Mouse (Mus musculus) megakaryocyte, adult 5-6 weeks (primary cell): ENCODE results near the gene Ciapin1. TPM values are rescaled to one million over a fixed set of nuclear protein-coding genes. Genes with fewer than 3 reads are reported as not detected.
A peak's percentile ranks its signal among the peaks of the same experiment; 100 is the strongest.

Experiments
- ATAC-seq: 2 replicates; pipeline ENCODE4 v1.8.0; 2016; ENCODE audit warnings: mild to moderate bottlenecking, inconsistent platforms; ENCODE audit not compliant: poor library complexity, severe bottlenecking
- total RNA-seq, 2 experiments: library from RNA; stranded (forward) in 1 of 2; stranded (reverse) in 1 of 2; fragments of 153-499, 151-499 nt in 1 of 2; fragments of 221-1000, 200-1000 nt in 1 of 2; gene quantifications; 2 replicates each; pipeline versions ENCODE4 v1.2.3 to v1.2.4; 2015 to 2017

Ciapin1 gene
- total RNA-seq (2015) (13.0 and 28.9 TPM in 2 replicates), total RNA-seq (2017) (13.5 and 19.5 TPM in 2 replicates)

- peak; percentile 98 for ATAC-seq
Observed at GRCm38 (mm10) chr8:94837662-94838574, at the start of gene Ciapin1, which contains the start of gene Coq9. Ciapin1 (minus strand) TSS chr8:94838358. Coq9 (plus strand) TSS chr8:94838321.

DNA sequence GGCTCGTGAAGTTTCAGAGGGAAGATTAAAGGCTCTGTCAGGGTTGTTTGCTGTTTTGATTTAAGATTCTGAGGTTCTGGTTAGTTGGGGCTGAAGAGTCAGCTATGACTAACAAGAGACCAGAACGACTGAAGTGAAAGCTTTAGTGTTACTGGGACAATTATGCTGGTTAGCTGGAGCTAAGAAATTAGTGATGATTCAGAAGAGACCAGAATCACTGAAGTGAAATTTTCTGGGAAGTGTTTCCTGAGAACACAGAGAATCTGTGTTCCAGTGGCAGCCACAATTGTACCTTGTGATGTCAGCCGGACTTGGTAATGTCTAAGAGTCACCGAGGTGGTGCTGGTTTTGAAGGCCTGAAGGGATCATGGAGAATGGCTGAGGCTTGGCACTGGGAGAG, 42.6 kb upstream of the Ciapin1 start:
- no peak for ATAC-seq

DNA sequence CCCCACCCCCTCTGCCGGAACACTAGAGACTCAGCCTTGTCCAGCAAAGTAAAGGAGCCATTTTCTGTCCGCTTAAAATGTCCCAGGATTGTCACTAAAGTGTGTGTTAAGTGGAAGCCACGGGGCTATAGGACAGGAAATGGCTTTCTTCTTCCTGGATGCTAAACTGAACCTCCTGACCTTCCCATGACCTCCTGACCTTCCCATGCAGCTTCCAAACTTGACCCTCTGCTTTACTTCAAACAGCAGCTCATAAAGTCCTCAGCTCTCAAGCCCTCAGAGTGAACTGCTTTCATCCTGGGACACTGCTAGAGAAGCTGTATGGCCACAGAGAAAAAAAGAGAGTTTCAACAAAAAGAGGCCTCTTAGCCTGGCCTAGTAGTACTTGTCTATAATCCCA, 38.7 kb upstream of the Ciapin1 start:
- ATAC-seq: no peak

DNA sequence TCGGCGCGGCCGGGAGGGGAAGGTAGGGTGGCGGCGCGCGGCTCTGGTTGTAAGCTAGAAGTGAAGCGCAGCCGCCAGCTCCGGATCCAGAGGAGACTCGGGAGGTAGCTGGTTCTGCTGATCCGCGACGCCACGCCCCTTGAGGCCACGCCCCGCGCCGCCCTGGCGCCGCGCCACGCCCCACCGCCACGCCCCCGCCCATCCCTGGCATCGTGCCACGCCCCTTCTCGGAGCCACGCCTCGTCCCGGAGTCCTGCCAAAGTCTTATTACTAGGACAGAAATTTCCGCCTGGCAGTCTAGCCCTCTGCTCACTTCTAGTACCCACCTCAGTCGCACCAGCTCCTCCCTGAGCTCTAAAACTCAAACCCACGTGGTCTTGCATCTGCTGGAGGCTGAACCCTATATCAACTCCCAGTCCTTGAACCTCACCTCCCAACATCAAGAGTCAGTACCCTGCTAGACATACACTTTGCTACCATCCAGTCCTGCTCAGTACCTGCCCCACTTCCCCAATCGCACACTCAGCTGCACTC, 38.1 kb upstream of the Ciapin1 start, which contains the start of gene Dok4:
Gene Dok4 (minus strand): TSS at position 134 of the 534 bp plus-strand sequence.
- peak; percentile 83 for ATAC-seq

- 0 out of 2 replicates have a peak, but pooled peaks have one; percentile 1 for ATAC-seq
Observed at GRCm38 (mm10) chr8:94875871-94876150, 37.7 kb upstream of the Ciapin1 start.

DNA sequence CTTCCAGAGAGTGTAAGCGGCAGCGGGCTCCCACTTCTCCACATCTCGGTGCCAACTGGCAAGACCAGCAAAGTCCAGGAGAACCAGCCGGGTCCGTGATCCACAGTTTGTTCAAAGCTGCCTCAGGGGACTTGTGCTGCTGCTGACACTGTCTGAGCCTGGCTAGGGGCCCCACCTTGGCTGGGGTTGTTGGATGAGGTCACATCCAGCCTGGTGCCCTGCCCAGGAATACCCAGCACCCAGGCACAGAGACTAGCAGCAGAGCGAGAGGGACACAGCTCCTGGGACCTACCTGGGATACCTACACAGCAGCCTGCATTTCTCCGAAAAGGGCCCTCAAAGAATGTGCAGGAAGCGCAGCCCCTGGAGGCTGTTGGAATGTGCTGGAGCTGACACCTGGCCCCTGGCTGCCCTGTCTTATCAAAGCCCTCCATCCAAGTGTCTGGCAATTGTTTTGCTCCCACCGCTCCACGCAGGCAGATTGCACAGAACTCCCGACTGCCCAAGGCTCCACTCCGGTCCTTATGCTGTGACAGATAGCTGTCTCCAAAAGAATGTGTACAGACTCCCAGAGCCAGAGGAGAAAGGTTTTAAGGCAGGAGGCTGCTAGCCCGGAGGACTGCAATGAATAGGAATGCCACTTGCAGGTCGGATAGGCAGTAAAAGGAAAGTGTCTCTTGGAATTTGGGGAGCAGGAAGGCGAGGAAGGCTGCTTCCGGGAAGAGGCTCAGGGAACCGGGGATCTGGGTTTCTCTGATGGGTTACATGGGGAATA, 37.1 kb upstream of the Ciapin1 start:
- no peak for ATAC-seq

DNA sequence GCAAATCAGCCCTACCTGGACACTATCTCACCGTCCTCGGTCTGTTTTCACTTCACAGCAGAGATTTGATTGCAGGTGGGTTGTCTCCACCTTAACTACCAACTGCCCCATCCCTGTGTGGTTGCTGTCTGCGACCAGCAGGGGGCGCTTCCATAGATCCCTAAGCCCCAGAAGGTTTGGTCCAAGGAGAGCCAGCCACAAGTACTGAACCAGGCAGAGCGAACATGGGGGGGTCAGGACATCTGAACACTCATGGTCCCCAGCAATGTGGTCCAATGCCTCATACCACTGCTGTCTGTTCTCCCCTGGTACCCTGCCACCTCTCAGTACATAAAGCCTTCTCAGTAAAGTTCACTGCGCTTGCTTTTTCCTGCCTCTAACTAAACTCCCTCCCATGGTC, 36.2 kb upstream of the Ciapin1 start:
- peak; percentile 56 for ATAC-seq

GRCm38 (mm10) chr8:94872576-94872975, 34.4 kb upstream of the Ciapin1 start:
- no peak for ATAC-seq

DNA sequence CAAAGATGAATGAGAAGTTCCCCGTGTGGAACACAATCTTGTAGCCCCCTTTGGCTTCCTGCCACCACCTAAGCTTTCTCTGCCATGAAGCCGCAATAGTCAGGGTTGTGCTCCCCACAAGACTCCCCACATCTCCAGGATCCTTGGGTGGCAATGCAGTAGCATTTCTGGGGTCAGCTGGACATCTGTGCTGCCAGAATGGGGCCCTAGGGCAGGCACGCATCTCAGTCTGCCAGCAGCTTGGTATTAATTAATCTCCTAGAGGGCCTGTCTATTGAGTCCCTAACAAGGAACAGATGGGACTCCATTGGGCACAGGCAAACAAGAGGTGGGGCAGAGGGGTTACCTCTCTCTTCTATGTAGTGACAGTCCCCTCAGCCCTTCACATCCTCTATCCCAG, 34.0 kb upstream of the Ciapin1 start:
- ATAC-seq: no peak

- no peak for ATAC-seq
Observed at GRCm38 (mm10) chr8:94871108-94871894, 33.1 kb upstream of the Ciapin1 start.

- peak; percentile 25 for ATAC-seq
Observed at GRCm38 (mm10) chr8:94870474-94871107, 32.4 kb upstream of the Ciapin1 start.

DNA sequence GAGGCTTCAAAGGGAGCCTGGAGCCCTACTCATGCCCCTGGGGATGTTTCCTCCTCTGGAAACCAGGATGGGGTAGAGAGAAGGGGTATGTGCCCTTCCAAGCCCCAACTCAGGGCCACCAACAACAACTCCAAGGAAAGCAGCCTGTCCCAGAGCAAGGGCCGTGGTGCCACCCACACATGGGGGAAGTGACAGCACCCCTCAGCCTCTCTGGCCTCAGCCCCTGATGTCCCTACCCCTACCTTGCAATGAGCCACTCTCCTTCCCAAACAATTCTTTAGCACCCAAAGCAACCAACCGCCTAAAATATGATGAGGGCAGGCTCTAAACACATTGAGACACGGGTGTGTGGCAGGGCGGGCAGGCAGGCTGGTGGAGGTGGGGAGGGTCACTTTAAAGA, 31.8 kb upstream of the Ciapin1 start:
- ATAC-seq: no peak

DNA sequence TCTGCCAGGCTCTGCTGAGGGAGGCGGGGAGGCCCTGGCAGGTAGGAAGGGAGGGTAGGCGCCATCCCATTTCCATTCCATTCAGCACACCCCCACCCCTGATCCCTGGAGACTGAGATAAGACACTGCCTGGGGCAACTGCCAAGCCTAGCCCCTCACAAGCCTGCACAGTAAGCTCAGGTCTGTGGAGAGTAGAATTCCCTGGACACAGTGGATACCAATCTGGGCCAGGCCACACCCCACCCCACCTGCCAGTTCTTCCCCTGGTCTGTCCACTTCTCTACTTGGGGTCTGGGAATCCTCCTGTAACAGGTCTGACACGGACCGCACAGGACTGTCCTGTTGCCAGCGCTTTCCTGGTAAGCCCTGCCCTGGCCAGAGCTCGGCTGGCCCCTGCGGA, 31.0 kb upstream of the Ciapin1 start:
- no peak for ATAC-seq

DNA sequence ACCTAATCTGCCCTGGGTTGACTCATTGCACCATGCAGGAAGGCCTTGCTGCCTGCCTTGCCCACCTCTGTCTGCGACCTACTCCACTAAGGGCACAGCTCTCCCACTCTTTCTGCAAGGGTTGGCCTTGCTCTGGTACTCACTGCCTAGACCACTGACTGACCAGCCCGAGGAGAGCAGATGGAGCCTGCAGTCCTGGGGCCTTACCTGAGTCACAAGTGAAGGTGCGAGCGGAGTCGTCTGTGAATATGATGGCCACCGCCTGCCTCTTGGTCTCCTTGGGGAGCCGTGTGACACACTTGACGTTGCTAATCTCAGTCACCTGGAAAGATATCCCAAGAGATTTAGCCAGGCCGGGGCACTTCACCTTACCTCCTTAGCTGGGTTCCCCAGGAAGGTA, 28.8 kb upstream of the Ciapin1 start:
- ATAC-seq: no peak

DNA sequence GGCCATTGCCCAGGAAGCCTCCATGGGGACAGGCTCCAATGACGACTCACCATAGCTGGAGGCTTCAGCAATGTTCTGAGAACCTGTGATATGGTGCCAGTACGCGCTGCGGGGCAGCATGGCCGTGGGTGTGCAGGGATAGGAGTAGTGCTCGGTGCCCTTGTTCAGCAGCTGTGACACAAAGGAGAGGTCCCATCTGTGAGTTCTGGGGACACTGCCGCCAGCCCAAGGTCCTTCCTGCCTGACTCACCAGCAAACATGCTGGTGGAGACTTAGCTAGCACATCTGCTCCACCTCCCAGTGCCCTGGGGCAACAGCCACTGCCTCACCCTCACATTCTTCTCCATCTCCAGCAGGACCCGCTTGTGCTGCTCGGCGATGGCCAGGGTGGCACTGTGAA, 27.1 kb upstream of the Ciapin1 start:
- ATAC-seq: no peak

DNA sequence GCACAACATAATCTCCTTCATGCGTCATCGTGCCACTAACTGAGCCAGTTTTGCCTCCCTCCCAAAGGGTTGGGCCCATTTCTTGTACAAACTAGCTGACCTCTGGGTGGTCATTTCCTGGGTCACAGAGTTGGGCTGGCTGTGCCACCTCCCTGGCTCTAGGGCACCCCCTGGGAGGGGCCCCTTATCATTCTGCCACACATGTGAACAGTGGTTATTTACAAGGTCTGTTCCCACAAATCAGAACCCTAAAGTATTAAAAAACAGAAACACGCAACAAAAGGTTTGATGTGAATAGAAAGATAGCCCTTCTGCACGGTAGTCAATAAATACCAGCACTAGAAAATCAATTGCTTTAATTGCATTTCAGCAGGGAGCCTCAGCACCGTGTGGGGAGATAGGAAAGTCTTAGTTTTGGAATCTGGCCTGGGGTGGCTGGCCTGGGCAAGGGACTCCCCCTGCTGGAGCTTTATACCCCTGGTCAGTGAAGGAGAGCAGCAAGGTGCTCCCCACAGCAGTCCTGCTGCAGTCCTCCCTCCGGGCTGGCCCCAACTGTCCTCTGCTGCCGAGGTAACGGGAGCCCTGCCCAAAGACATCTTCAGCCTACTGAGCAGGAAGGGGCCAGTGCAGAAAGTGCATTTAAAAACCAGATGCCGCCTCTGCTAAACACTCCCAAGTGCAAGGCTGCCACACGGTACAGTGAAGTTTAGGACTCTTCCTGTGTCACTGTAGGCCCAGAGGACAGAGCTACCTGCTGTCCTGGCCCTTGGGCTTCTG, 25.9 kb upstream of the Ciapin1 start:
- ATAC-seq: no peak

- no peak for ATAC-seq
Observed at GRCm38 (mm10) chr8:94862487-94863220, 24.5 kb upstream of the Ciapin1 start.

DNA sequence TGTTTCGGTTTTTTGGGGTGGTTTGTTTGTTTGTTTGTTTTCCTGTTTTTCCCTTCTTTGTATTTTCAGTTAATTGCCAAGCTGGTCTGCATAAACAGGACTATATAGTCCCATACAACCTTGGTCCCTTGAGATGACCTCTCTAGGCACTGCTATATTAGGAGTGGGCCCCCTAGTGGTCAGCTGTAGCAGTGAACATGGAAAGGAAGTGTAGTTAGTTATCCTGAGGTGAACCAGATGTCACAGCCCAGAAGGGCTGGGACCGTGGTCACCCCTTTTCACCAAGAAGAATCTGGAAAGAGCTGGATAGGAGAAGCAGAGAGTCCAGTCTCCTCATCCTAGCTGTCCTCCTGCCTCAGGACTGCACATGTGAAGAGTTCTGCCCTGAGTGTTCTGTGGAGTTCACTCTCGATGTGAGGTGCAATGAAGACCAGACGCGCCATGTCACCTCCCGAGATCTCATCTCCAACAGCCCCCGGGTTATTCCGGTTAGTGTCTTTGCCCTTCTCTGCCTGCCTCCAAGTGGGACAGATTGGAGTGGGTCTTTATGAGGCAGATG, 23.3 kb upstream of the Ciapin1 start:
- ATAC-seq: peak; percentile 70
